Mouse (Mus musculus): ENCODE measurements at regions not wholly inside any gene's neighbourhood (a gene's known extent, or its start where the extent isn't known, plus 50 kb on each side); places are given as distances from the start of the nearest gene placed in this dataset.
A peak's percentile ranks its signal among the peaks of the same experiment; 100 is the strongest.
"Not testable (repeated sequence)": the region's sequence is repeated elsewhere in the genome, so short reads cannot be mapped to it uniquely, and the experiment has no call there.

GRCm38 (mm10) chr14:53301110-53301509, 805.6 kb upstream of the Olfr1507 start:
- H3K4me2 ChIP-seq (replicated peaks); H3K9me3 ChIP-seq: not testable (repeated sequence)
- WGBS: 71% methylated on average over 1 of the region's 1 CpGs

GRCm38 (mm10) chr14:53299735-53300134, 804.2 kb upstream of the Olfr1507 start:
- not testable (repeated sequence) for H3K27me3 ChIP-seq; H3K4me2 ChIP-seq (replicated peaks)
- WGBS: no CpG with 5 or more reads among the region's 5 CpGs

More at GRCm38 (mm10) chr14:53301110-53301509, 805.6 kb upstream of the Olfr1507 start:
- H3K9ac ChIP-seq (replicated peaks); H3K27ac ChIP-seq; H3K27me3 ChIP-seq; ATAC-seq; H3K36me3 ChIP-seq; H3K4me1 ChIP-seq (replicated peaks); H3K4me3 ChIP-seq (replicated peaks): not testable (repeated sequence)

GRCm38 (mm10) chr14:53283350-53284141, 788.0 kb upstream of the Olfr1507 start:
- H3K4me2 ChIP-seq (replicated peaks); H3K27ac ChIP-seq; H3K36me3 ChIP-seq; H3K27me3 ChIP-seq; H3K9me3 ChIP-seq; H3K4me1 ChIP-seq (replicated peaks); H3K9ac ChIP-seq (replicated peaks); H3K4me3 ChIP-seq (replicated peaks): not testable (repeated sequence)
- ATAC-seq: peak; percentile 86
- WGBS: no CpG with 5 or more reads among the region's 12 CpGs

More at GRCm38 (mm10) chr14:53299735-53300134, 804.2 kb upstream of the Olfr1507 start:
- not testable (repeated sequence) for H3K9ac ChIP-seq (replicated peaks); H3K9me3 ChIP-seq; H3K4me1 ChIP-seq (replicated peaks); H3K27ac ChIP-seq; ATAC-seq; H3K36me3 ChIP-seq; H3K4me3 ChIP-seq (replicated peaks)

- not testable (repeated sequence) for H3K36me3 ChIP-seq; ATAC-seq; H3K9me3 ChIP-seq; H3K9ac ChIP-seq (replicated peaks); H3K4me3 ChIP-seq (replicated peaks); H3K27ac ChIP-seq; H3K27me3 ChIP-seq; H3K4me1 ChIP-seq (replicated peaks); H3K4me2 ChIP-seq (replicated peaks)
- 84% methylated on average over 3 of the region's 4 CpGs for WGBS
Measured at GRCm38 (mm10) chr14:53273218-53273617, 777.7 kb upstream of the Olfr1507 start.

- not testable (repeated sequence) for H3K36me3 ChIP-seq; H3K4me1 ChIP-seq (replicated peaks); H3K9me3 ChIP-seq; H3K27ac ChIP-seq; ATAC-seq; H3K9ac ChIP-seq (replicated peaks); H3K4me3 ChIP-seq (replicated peaks); H3K27me3 ChIP-seq; H3K4me2 ChIP-seq (replicated peaks)
- no CpG with 5 or more reads among the region's 2 CpGs for WGBS
Measured at GRCm38 (mm10) chr14:53267693-53268092, 772.1 kb upstream of the Olfr1507 start.

GRCm38 (mm10) chr14:53255962-53256361, 760.4 kb upstream of the Olfr1507 start:
- not testable (repeated sequence) for H3K9ac ChIP-seq (replicated peaks); ATAC-seq; H3K27ac ChIP-seq; H3K27me3 ChIP-seq; H3K9me3 ChIP-seq; H3K36me3 ChIP-seq; H3K4me1 ChIP-seq (replicated peaks); H3K4me3 ChIP-seq (replicated peaks); H3K4me2 ChIP-seq (replicated peaks)
- no CpG with 5 or more reads among the region's 3 CpGs for WGBS

GRCm38 (mm10) chr14:53253470-53253869, 757.9 kb upstream of the Olfr1507 start:
- H3K4me3 ChIP-seq (replicated peaks); H3K27me3 ChIP-seq; ATAC-seq; H3K4me2 ChIP-seq (replicated peaks); H3K9me3 ChIP-seq; H3K36me3 ChIP-seq; H3K4me1 ChIP-seq (replicated peaks); H3K27ac ChIP-seq; H3K9ac ChIP-seq (replicated peaks): not testable (repeated sequence)

GRCm38 (mm10) chr14:53231142-53231541, 735.6 kb upstream of the Olfr1507 start:
- H3K27ac ChIP-seq; ATAC-seq; H3K4me1 ChIP-seq (replicated peaks); H3K36me3 ChIP-seq; H3K9ac ChIP-seq (replicated peaks); H3K27me3 ChIP-seq; H3K4me2 ChIP-seq (replicated peaks); H3K9me3 ChIP-seq; H3K4me3 ChIP-seq (replicated peaks): not testable (repeated sequence)
- no CpG with 5 or more reads among the region's 6 CpGs for WGBS

- H3K27me3 ChIP-seq; H3K36me3 ChIP-seq; H3K27ac ChIP-seq; H3K4me3 ChIP-seq (replicated peaks); H3K9ac ChIP-seq (replicated peaks); H3K4me2 ChIP-seq (replicated peaks); ATAC-seq; H3K9me3 ChIP-seq; H3K4me1 ChIP-seq (replicated peaks): not testable (repeated sequence)
- WGBS: no CpG with 5 or more reads among the region's 1 CpGs
Measured at GRCm38 (mm10) chr14:53224789-53225188, 729.2 kb upstream of the Olfr1507 start.

- H3K9me3 ChIP-seq; H3K27ac ChIP-seq; H3K36me3 ChIP-seq; ATAC-seq; H3K4me1 ChIP-seq (replicated peaks); H3K4me2 ChIP-seq (replicated peaks); H3K9ac ChIP-seq (replicated peaks); H3K4me3 ChIP-seq (replicated peaks); H3K27me3 ChIP-seq: not testable (repeated sequence)
- no CpG with 5 or more reads among the region's 3 CpGs for WGBS
Measured at GRCm38 (mm10) chr14:53210554-53210953, 715.0 kb upstream of the Olfr1507 start.

- not testable (repeated sequence) for H3K9me3 ChIP-seq; H3K36me3 ChIP-seq; ATAC-seq; H3K27me3 ChIP-seq; H3K4me2 ChIP-seq (replicated peaks); H3K27ac ChIP-seq; H3K4me1 ChIP-seq (replicated peaks); H3K9ac ChIP-seq (replicated peaks); H3K4me3 ChIP-seq (replicated peaks)
Measured at GRCm38 (mm10) chr14:53209258-53209657, 713.7 kb upstream of the Olfr1507 start.

- not testable (repeated sequence) for ATAC-seq; H3K27ac ChIP-seq; H3K4me1 ChIP-seq (replicated peaks); H3K9me3 ChIP-seq; H3K4me2 ChIP-seq (replicated peaks); H3K27me3 ChIP-seq; H3K9ac ChIP-seq (replicated peaks); H3K4me3 ChIP-seq (replicated peaks); H3K36me3 ChIP-seq
- whole genome bisulfite sequencing: no CpG with 5 or more reads among the region's 3 CpGs
Measured at GRCm38 (mm10) chr14:53190931-53191330, 695.4 kb upstream of the Olfr1507 start.

GRCm38 (mm10) chr14:53174099-53174498, 678.5 kb upstream of the Olfr1507 start:
- not testable (repeated sequence) for H3K27ac ChIP-seq; H3K4me1 ChIP-seq (replicated peaks); H3K4me2 ChIP-seq (replicated peaks); H3K36me3 ChIP-seq; H3K9ac ChIP-seq (replicated peaks); H3K27me3 ChIP-seq; ATAC-seq; H3K9me3 ChIP-seq; H3K4me3 ChIP-seq (replicated peaks)

All from midbrain, embryonic 13.5 days (tissue).